Mouse (Mus musculus): ENCODE data around the gene Snap25. TPM values are rescaled to one million over a fixed set of nuclear protein-coding genes. Genes with fewer than 3 reads are reported as not detected.
A peak's percentile ranks its signal among the peaks of the same experiment; 100 is the strongest.

Snap25 gene
- total RNA-seq, 1 experiment: 0.13 TPM

DNA sequence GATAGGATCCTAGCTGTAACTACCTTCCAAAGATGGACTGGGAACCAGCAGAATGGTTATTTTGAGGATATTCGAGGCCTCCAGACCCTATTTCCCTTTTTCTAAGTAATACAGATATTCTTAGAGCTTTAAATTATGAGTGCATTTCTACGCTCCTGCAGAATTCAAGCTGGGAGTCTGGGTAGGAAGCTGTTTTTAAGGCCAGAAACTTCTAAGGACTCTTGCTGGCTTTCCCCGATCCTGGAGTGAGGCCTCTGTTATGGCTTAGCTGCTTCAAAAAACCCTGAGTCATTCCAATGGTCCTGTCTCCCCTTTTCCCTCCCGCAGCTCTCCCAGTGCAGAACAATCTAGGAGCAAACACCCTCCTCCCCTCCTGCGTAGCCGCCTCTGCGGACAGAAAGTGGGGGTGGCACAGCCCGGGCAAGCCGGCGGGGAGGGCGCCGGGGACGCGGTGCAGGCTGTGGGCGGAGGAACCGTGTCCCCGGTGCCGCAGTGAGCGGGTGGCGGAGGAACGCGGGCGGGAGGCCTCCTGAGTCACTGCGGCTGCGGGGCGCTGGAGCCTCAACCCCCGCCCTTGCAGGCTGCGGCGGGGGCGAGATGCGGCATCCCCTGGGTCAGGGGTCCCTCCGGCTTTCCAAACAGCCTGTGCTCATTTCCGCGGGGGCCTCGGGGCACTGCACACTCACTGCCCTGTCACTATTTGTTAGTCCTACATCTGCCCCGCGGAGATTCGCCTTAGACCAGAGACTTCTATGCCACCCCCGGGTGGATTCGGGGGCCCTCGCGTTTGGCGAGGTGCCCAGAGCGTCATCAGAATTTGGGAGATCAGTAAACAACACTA is 34.7 kb upstream of the Snap25 start:
- in situ Hi-C loops (cut with MboI; ENCODE audit: low sequenced_read_pairs in 2 of 2, unreplicated experiment in 2 of 2): no loop called here
- no peaks in the 10 kb centered on the region for H3K9me3 ChIP-seq (ENCODE audit: control insufficient read depth, insufficient read depth, low read depth, low read length)
- H3K27ac ChIP-seq (ENCODE audit: insufficient read depth, low read depth, low read length, poor library complexity, severe bottlenecking): peak overlapping the region; percentile 51; the same call in 1 of the 2 replicates
- peak overlapping the region; percentile 87 for H3K9ac ChIP-seq (ENCODE audit: insufficient read depth, low read depth, low read length, poor library complexity, severe bottlenecking)
- no peak for DNase-seq (ENCODE audit: low read depth, low spot score)
- peak overlapping the region; percentile 65 to 66 for H3K4me3 ChIP-seq (ENCODE audit: insufficient read depth in 1 of 2, low read depth in 1 of 2, low read length in 2 of 2, poor library complexity in 1 of 2, severe bottlenecking in 1 of 2)
- peaks cover 0 to 8% of the 10 kb centered on the region in 2 experiments; a peak in 2 of 4 replicates for H3K4me1 ChIP-seq (ENCODE audit: control insufficient read depth in 2 of 2, insufficient read depth in 2 of 2, low read length in 2 of 2, poor library complexity in 1 of 2)
- TF ChIP-seq MAFK (IDR thresholded peaks at IDR 0.05; ENCODE audit: insufficient read depth, low read depth, low read length): peak; percentile 75
- no peak for TF ChIP-seq CHD2 (IDR thresholded peaks at IDR 0.05; ENCODE audit: low read depth, low read length)
- no peaks in the 10 kb centered on the region for H3K36me3 ChIP-seq (ENCODE audit: control insufficient read depth, insufficient read depth, low read length, poor library complexity, severe bottlenecking)

DNA sequence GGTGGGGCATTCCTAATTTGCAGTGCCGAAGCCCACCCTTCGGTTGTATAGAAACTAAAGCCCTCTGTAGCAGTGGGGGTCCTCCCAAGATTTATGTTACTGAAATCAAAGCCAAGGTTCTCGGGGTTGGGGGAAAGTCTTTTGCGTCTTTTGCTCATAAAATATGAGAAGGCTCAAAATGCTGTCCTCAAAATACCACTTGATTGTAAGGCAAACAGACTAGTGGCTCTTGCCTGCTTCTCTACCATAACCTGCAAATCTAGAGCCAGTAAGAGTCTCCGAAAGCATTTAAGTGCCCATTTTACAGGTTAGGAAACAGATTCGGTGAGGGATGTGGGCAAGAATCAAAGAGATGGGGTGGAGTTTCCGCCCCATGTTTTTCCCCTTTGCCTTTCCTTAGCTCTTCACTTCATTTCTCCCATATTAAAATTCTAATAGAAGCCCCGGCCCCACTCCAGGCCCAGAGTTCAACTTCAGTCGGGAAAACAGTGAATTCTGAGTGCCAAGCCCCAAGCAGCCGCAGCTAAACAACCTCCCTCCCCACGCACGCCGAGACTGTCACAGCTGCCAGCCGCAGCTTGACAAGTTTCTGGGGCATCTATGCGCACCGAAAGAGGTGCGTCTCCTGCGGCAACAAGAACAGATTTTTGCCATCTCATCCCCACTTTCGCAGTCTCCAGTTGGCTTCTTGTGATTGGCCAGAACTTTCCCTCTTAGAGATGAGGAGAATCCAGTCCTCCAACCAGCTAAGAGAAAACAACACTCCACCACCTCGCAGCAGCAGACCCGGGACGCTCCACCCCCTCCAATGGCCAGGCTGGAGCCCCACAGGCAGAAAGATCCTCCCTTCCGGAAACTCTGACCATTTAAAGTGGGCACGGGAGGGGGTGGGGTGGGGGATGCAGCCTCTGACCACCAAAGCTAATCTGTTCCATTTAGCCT is 33.7 kb upstream of the Snap25 start:
- in situ Hi-C loops (cut with MboI; ENCODE audit: low sequenced_read_pairs in 2 of 2, unreplicated experiment in 2 of 2): no loop called here
- peak overlapping the region; percentile 65 to 66 for H3K4me3 ChIP-seq (ENCODE audit: insufficient read depth in 1 of 2, low read depth in 1 of 2, low read length in 2 of 2, poor library complexity in 1 of 2, severe bottlenecking in 1 of 2)

DNA sequence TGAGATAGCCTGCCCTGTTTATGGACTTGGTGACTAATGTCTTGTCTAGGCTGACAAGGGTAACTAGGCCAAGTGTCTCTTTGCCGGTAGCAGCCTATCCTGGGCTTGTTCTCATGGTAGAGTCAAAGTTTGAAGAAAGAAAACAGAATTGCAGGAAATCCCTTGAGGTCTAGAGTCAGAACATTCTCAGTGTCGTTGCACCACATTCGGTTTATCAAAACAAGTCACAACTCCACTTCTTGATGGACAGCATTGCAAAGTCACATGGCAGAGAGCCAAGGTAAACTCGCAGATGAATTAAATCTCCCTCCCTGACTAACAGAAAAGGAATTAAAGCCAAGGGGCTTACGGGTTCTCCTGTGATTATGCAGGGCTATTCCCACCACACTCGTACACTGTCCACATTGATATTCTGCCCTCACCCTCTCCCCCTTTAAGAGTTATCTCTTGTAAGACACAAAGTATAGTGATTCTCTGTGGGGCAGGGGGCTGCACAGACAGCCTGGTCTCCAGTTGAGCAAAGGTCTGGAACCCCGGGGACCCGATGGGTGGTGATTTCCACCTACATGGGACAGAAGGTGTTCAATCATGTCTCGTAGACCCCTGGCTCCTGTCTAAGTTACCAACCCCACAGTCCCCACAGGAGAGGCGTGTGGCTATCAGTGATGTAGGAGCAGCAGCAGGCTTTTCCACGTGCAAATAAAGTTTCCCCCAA is 30.9 kb upstream of the Snap25 start:
- Histone ChIP-seq H3K4me1 (ENCODE audit: control insufficient read depth in 2 of 2, insufficient read depth in 2 of 2, low read length in 2 of 2, poor library complexity in 1 of 2) (peaks cover 0 to 8% of the 10 kb centered on the region in 2 experiments; a peak in 2 of 4 replicates), H3K9ac (ENCODE audit: insufficient read depth, low read depth, low read length, poor library complexity, severe bottlenecking) (no peak overlapping the region), H3K4me3 (ENCODE audit: insufficient read depth in 1 of 2, low read depth in 1 of 2, low read length in 2 of 2, poor library complexity in 1 of 2, severe bottlenecking in 1 of 2) (no peak overlapping the region), H3K36me3 (ENCODE audit: control insufficient read depth, insufficient read depth, low read length, poor library complexity, severe bottlenecking) (no peaks in the 10 kb centered on the region), H3K27ac (ENCODE audit: insufficient read depth, low read depth, low read length, poor library complexity, severe bottlenecking) (no peak overlapping the region), H3K9me3 (ENCODE audit: control insufficient read depth, insufficient read depth, low read depth, low read length) (no peaks in the 10 kb centered on the region)
- DNase-seq (ENCODE audit: low read depth, low spot score): no peak
- TF ChIP-seq CHD2 (IDR thresholded peaks at IDR 0.05; ENCODE audit: low read depth, low read length) (no peak), MAFK (IDR thresholded peaks at IDR 0.05; ENCODE audit: insufficient read depth, low read depth, low read length) (no peak)
- in situ Hi-C loops (cut with MboI; ENCODE audit: low sequenced_read_pairs in 2 of 2, unreplicated experiment in 2 of 2): no loop called here

More for the DNA sequence above, 33.7 kb upstream of the Snap25 start:
- peak; percentile 52; the same call in 1 of the 2 replicates for TF ChIP-seq CHD2 (IDR thresholded peaks at IDR 0.05; ENCODE audit: low read depth, low read length)
- peak; percentile 91 for TF ChIP-seq MAFK (IDR thresholded peaks at IDR 0.05; ENCODE audit: insufficient read depth, low read depth, low read length)
- TF ChIP-seq ZC3H11A (IDR thresholded peaks at IDR 0.05; ENCODE audit: borderline replicate concordance, low read depth, low read length): no peak
- H3K36me3 ChIP-seq (ENCODE audit: control insufficient read depth, insufficient read depth, low read length, poor library complexity, severe bottlenecking): no peaks in the 10 kb centered on the region
- peak overlapping the region; percentile 77 for H3K9ac ChIP-seq (ENCODE audit: insufficient read depth, low read depth, low read length, poor library complexity, severe bottlenecking)
- DNase-seq (ENCODE audit: low read depth, low spot score): peak; percentile 75
- no peaks in the 10 kb centered on the region for H3K9me3 ChIP-seq (ENCODE audit: control insufficient read depth, insufficient read depth, low read depth, low read length)
- H3K27ac ChIP-seq (ENCODE audit: insufficient read depth, low read depth, low read length, poor library complexity, severe bottlenecking): peak overlapping the region; percentile 96
- peaks cover 0 to 8% of the 10 kb centered on the region in 2 experiments; a peak in 2 of 4 replicates for H3K4me1 ChIP-seq (ENCODE audit: control insufficient read depth in 2 of 2, insufficient read depth in 2 of 2, low read length in 2 of 2, poor library complexity in 1 of 2)

DNA sequence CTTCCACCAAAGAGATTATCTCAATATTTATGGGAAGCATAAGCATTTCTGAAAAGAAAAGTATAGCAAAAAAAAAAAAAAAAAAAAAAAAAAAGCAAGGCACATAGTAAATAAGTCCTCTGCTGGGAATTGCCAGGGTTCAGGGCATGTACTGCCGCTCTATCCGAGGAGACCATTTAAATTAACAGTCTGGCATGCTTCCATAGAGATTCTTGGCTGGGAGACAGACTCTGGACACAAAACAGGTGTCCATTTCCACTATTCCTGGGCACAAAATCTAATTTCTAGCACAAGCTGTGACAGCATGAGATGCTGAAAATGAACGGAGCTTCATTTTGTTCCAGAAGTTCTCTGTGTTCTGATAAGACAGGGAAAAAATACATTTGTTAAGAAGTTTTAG is 27.1 kb upstream of the Snap25 start:
- no peaks in the 10 kb centered on the region for H3K36me3 ChIP-seq (ENCODE audit: control insufficient read depth, insufficient read depth, low read length, poor library complexity, severe bottlenecking)
- TF ChIP-seq ZNF384 (IDR thresholded peaks at IDR 0.05; ENCODE audit: low read depth, low read length): no peak
- TF ChIP-seq MAFK (IDR thresholded peaks at IDR 0.05; ENCODE audit: insufficient read depth, low read depth, low read length): no peak
- TF ChIP-seq ZC3H11A (IDR thresholded peaks at IDR 0.05; ENCODE audit: borderline replicate concordance, low read depth, low read length): no peak
- no peak for TF ChIP-seq HCFC1 (IDR thresholded peaks at IDR 0.05; ENCODE audit: borderline replicate concordance, insufficient read depth, low read length)
- TF ChIP-seq CHD2 (IDR thresholded peaks at IDR 0.05; ENCODE audit: low read depth, low read length): no peak
- H3K4me3 ChIP-seq (ENCODE audit: insufficient read depth in 1 of 2, low read depth in 1 of 2, low read length in 2 of 2, poor library complexity in 1 of 2, severe bottlenecking in 1 of 2): no peak overlapping the region
- no peak overlapping the region for H3K9ac ChIP-seq (ENCODE audit: insufficient read depth, low read depth, low read length, poor library complexity, severe bottlenecking)
- DNase-seq (ENCODE audit: low read depth, low spot score): no peak
- no peaks in the 10 kb centered on the region for H3K4me1 ChIP-seq (ENCODE audit: control insufficient read depth in 2 of 2, insufficient read depth in 2 of 2, low read length in 2 of 2, poor library complexity in 1 of 2)
- in situ Hi-C loops (cut with MboI; ENCODE audit: low sequenced_read_pairs in 2 of 2, unreplicated experiment in 2 of 2): no loop called here
- H3K9me3 ChIP-seq (ENCODE audit: control insufficient read depth, insufficient read depth, low read depth, low read length): no peaks in the 10 kb centered on the region
- no peak overlapping the region for H3K27ac ChIP-seq (ENCODE audit: insufficient read depth, low read depth, low read length, poor library complexity, severe bottlenecking)
